Mouse (Mus musculus) midbrain, embryonic 14.5 days (tissue): ENCODE results near the gene Hoxd4. TPM values are rescaled to one million over a fixed set of nuclear protein-coding genes. Genes with fewer than 3 reads are reported as not detected.

Experiments used
- ATAC-seq: fragments of 200-750 bp; cut with Nextera tagmentation; 2 replicates; pipeline ENCODE4 v1.8.0; 2017; ENCODE audit warnings: moderate number of reproducible peaks, moderate library complexity; ENCODE audit not compliant: low FRiP score, low TSS enrichment
- DNase-seq: peaks from one replicate; pipeline ENCODE4 v3.0.0-alpha.2; 2015
- H3K27ac ChIP-seq: fragments of 300-500 bp; sonication (generic); replicated peaks from 2 replicates; pipeline ENCODE4 v1.5.1; 2014; ENCODE audit warnings: mild to moderate bottlenecking, low read depth, low read length, moderate library complexity
- H3K27me3 ChIP-seq: fragments of 300-500 bp; sonication (generic); 2 replicates; pipeline ENCODE4 v1.6.1; 2014; ENCODE audit warnings: low read length, control low read depth, mixed read lengths; ENCODE audit not compliant: control insufficient read depth, insufficient read depth
- H3K36me3 ChIP-seq: fragments of 300-500 bp; sonication (generic); 2 replicates; pipeline ENCODE4 v1.6.1; 2014; ENCODE audit warnings: low read length, control low read depth; ENCODE audit not compliant: control insufficient read depth, insufficient read depth
- H3K4me1 ChIP-seq: fragments of 300-500 bp; sonication (generic); 2 replicates; pipeline ENCODE4 v1.6.1; 2014; ENCODE audit warnings: mild to moderate bottlenecking, antibody characterized with exemption, low read length, control low read depth; ENCODE audit not compliant: control insufficient read depth, insufficient read depth
- H3K4me2 ChIP-seq: fragments of 300-500 bp; sonication (generic); 2 replicates; pipeline ENCODE4 v1.6.1; 2014; ENCODE audit warnings: mild to moderate bottlenecking, low read length, moderate library complexity
- H3K4me3 ChIP-seq: fragments of 300-500 bp; sonication (generic); replicated peaks from 2 replicates; pipeline ENCODE4 v1.5.1; 2014; ENCODE audit warnings: low read depth, low read length
- H3K9ac ChIP-seq: fragments of 300-500 bp; sonication (generic); replicated peaks from 2 replicates; pipeline ENCODE4 v1.6.1; 2014; ENCODE audit warnings: mild to moderate bottlenecking, low read length, moderate library complexity
- H3K9me3 ChIP-seq: fragments of 300-500 bp; sonication (generic); 2 replicates; pipeline ENCODE4 v1.6.1; 2016; ENCODE audit warnings: low read length, control low read depth, mixed read lengths; ENCODE audit not compliant: control insufficient read depth
- WGBS: fragments of 180-500 bp; shearing (Covaris S2); extraction: QIAGEN DNeasy Blood & Tissue Kit; methylation state at CpG from one replicate; pipeline ENCODE4 v1.1.7; 2014; 5-methylcytosine and 5-hydroxymethylcytosine counted together
- microRNA counts: library from miRNA; unstranded; fragments of <30 nt; microRNA quantifications from one replicate; lab custom pipeline; 2016
- microRNA-seq: library from miRNA; unstranded; fragments of <30 nt; microRNA quantifications from one replicate; pipeline ENCODE4, GENCODE M21; 2016
- polyA plus RNA-seq: library from polyadenylated mRNA; unstranded; fragments of >200 nt; fragmentation: Nextera tagmentation; extraction: Ambion mirVana; gene quantifications from 2 replicates; pipeline ENCODE4 v1.2.1, GENCODE M21; 2014

Gene Hoxd4
- polyA plus RNA-seq, 1 experiment from 2014 or later = not detected

- peaks cover 10% of the 10 kb centered on the region for H3K4me1 ChIP-seq
- H3K36me3 ChIP-seq = no peaks in the 10 kb centered on the region
- WGBS = 8% methylated on average over 13 of the region's 13 CpGs
- no peak overlapping the region for H3K4me2 ChIP-seq
- H3K4me3 ChIP-seq = no peak overlapping the region
- peaks cover 91% of the 10 kb centered on the region for H3K27me3 ChIP-seq
- H3K9me3 ChIP-seq = no peaks in the 10 kb centered on the region
- no peak for DNase-seq
- no peak for ATAC-seq
- no peak overlapping the region for H3K9ac ChIP-seq
- H3K27ac ChIP-seq = no peak overlapping the region
These were observed 50.2 kb downstream of the Hoxd4 start for GRCm38 (mm10) chr2:74761941-74762340.

GRCm38 (mm10) chr2:74762522-74763244, 51.0 kb downstream of the Hoxd4 start, which contains the start of gene Hoxd1:
Gene Hoxd1 (plus strand): TSS chr2:74762980.
- peaks cover 87% of the 10 kb centered on the region for H3K27me3 ChIP-seq
- no peak within 1 kb of the TSS for H3K27ac ChIP-seq
- H3K4me1 ChIP-seq = peaks cover 10% of the 10 kb centered on the region
- H3K9me3 ChIP-seq = no peaks in the 10 kb centered on the region
- H3K4me3 ChIP-seq = peak within 1 kb of the TSS; percentile 44
- peak within 1 kb of the TSS; percentile 86 for H3K4me2 ChIP-seq
- H3K36me3 ChIP-seq = no peaks in the 10 kb centered on the region
- ATAC-seq (peak; percentile 67; the same call in 1 of the 2 replicates), DNase-seq (peak; percentile 76)
- H3K9ac ChIP-seq = peak within 1 kb of the TSS; percentile 31; the same call in 1 of the 2 replicates
- WGBS = under 1% methylated on average over 59 of the region's 61 CpGs

- peaks cover 10% of the 10 kb centered on the region for H3K4me1 ChIP-seq
- peak overlapping the region; percentile 86 for H3K4me2 ChIP-seq
- WGBS = 1% methylated on average over 46 of the region's 53 CpGs
- H3K9me3 ChIP-seq = no peaks in the 10 kb centered on the region
- no peak; the same call in 1 of the 2 replicates for ATAC-seq
- peaks cover 81% of the 10 kb centered on the region for H3K27me3 ChIP-seq
- H3K9ac ChIP-seq = peak overlapping the region; percentile 31; the same call in 1 of the 2 replicates
- peak overlapping the region; percentile 44 for H3K4me3 ChIP-seq
- no peaks in the 10 kb centered on the region for H3K36me3 ChIP-seq
- H3K27ac ChIP-seq = no peak overlapping the region
- DNase-seq = no peak
These were observed 51.6 kb downstream of the Hoxd4 start for GRCm38 (mm10) chr2:74763245-74763735.

GRCm38 (mm10) chr2:74763976-74764375, 52.2 kb downstream of the Hoxd4 start:
- no peak overlapping the region for H3K9ac ChIP-seq
- H3K4me2 ChIP-seq = no peak overlapping the region
- WGBS = 58% methylated on average over 10 of the region's 10 CpGs
- no peak for DNase-seq
- peaks cover 77% of the 10 kb centered on the region for H3K27me3 ChIP-seq
- peaks cover 10% of the 10 kb centered on the region for H3K4me1 ChIP-seq
- ATAC-seq = no peak
- H3K27ac ChIP-seq = no peak overlapping the region
- no peaks in the 10 kb centered on the region for H3K9me3 ChIP-seq
- no peak overlapping the region for H3K4me3 ChIP-seq
- H3K36me3 ChIP-seq = no peaks in the 10 kb centered on the region

- Histone ChIP-seq H3K9me3 (no peaks in the 10 kb centered on the region), H3K27ac (no peak overlapping the region), H3K4me1 (no peaks in the 10 kb centered on the region), H3K4me3 (no peak overlapping the region), H3K4me2 (no peak overlapping the region), H3K36me3 (no peaks in the 10 kb centered on the region), H3K27me3 (peaks cover 4% of the 10 kb centered on the region; the same call in 1 of the 2 replicates), H3K9ac (no peak overlapping the region)
- ATAC-seq = no peak
- DNase-seq = no peak
- WGBS = 88% methylated on average over 2 of the region's 2 CpGs
These were observed 62.6 kb downstream of the Hoxd4 start for GRCm38 (mm10) chr2:74774359-74774758.

GRCm38 (mm10) chr2:74777536-74778275, 66.0 kb downstream of the Hoxd4 start:
- ATAC-seq (no peak), DNase-seq (no peak)
- WGBS = 64% methylated on average over 13 of the region's 13 CpGs
- Histone ChIP-seq H3K4me1 (no peaks in the 10 kb centered on the region), H3K4me2 (no peak overlapping the region), H3K27ac (no peak overlapping the region), H3K4me3 (no peak overlapping the region), H3K9ac (no peak overlapping the region), H3K27me3 (no peaks in the 10 kb centered on the region), H3K36me3 (no peaks in the 10 kb centered on the region), H3K9me3 (no peaks in the 10 kb centered on the region)

MicroRNAs encoded within 50 kb of the gene (microRNA counts, 519-probe panel; counts per million panel counts)
- microRNA mmu-miR-10b (lab: Ali Mortazavi, UCI) = not detected

Small RNAs within 50 kb of the gene (microRNA-seq; reads per million reads assigned to microRNA genes)
- not detected for gene Gm44463
- gene Mir10b = 443 reads per million, percentile 71 among the genes with 10 or more reads in this experiment

Other genes starting within 250 kb of the Hoxd4 start
- gene Lnpk, start 132.5 kb upstream of the Hoxd4 start, polyA plus RNA-seq = 58.2 and 61.4 TPM in 2 replicates
- 1.2 and 1.7 TPM in 2 replicates for gene Evx2, start 52.4 kb upstream of the Hoxd4 start, polyA plus RNA-seq
- 0.11 TPM in 1 of 2 replicates, not detected in the other for gene Hoxd13, start 43.6 kb upstream of the Hoxd4 start, polyA plus RNA-seq
- not detected in 2 replicates for gene Hoxd12, start 36.9 kb upstream of the Hoxd4 start, polyA plus RNA-seq
- not detected in 2 replicates for gene Hoxd11, start 32.4 kb upstream of the Hoxd4 start, polyA plus RNA-seq
- not detected in 2 replicates for gene Hoxd10, start 20.0 kb upstream of the Hoxd4 start, polyA plus RNA-seq
- gene Hoxd9, start 14.2 kb upstream of the Hoxd4 start, polyA plus RNA-seq = not detected in 2 replicates
- gene Hoxd8, start 7.3 kb upstream of the Hoxd4 start, polyA plus RNA-seq = not detected in 2 replicates
- gene Hoxd3, start within 50 bp of the Hoxd4 start, polyA plus RNA-seq = not detected in 2 replicates
- not detected in 2 replicates for gene Gm28230, start 14.8 kb downstream of the Hoxd4 start, polyA plus RNA-seq
- not detected in 2 replicates for gene Hoxd1, start 51.1 kb downstream of the Hoxd4 start, polyA plus RNA-seq
- gene Mtx2, start 113.9 kb downstream of the Hoxd4 start, polyA plus RNA-seq = 167 and 193 TPM in 2 replicates